Mouse (Mus musculus): ENCODE measurements around the gene Tarm1.

The Tarm1 gene

DNA sequence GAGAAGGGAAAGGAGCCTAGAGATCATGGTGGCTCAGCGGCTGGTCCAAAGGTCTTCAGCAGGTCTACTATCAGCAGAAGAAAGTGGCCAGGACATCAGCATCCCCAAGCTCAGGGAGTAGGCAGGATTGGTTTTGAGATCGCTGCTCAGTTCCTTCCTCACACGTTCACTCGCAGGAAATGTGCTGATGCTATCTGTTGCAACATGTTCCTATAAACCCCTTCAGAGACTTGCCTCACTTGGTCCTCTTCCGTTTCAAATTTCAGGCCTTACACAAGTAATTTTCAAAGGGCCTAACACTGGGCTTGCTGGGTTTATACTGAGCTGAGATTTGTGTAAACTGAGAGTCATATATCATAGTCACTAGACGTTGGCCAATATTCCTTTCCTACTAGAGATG lies at the start of gene Tarm1:
Tarm1 (minus strand) TSS at position 186 of the 400 bp plus-strand sequence.
- DNase-seq: no peak

DNA sequence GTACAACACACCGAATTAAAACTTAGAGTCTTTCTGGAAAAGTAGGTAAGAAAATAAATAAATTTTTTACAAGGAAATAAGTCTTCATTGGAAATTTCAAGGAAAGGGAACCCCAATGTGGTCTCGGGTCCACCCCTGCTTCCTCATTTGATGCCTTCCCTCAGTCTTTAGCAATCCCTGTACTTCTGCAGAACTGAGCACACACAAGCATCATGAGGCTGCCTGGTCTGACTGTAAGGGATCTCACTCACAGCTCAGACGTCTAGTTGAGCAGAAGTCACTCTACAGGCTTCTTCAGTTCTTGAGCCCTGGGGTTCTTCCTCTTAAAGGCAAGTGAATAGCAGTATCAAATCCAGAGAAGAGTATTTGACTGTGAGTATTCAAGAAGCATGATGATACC lies 3.5 kb upstream of the Tarm1 start:
- DNase-seq: no peak

- DNase-seq: no peak
These were observed 2.0 kb downstream of the Tarm1 start for GRCm38 (mm10) chr7:3500406-3500805.

- no peak for DNase-seq
These were observed 20.3 kb downstream of the Tarm1 start for GRCm38 (mm10) chr7:3481948-3482608.

- no peak for DNase-seq
These were observed 25.7 kb downstream of the Tarm1 start for GRCm38 (mm10) chr7:3476728-3477127.

DNA sequence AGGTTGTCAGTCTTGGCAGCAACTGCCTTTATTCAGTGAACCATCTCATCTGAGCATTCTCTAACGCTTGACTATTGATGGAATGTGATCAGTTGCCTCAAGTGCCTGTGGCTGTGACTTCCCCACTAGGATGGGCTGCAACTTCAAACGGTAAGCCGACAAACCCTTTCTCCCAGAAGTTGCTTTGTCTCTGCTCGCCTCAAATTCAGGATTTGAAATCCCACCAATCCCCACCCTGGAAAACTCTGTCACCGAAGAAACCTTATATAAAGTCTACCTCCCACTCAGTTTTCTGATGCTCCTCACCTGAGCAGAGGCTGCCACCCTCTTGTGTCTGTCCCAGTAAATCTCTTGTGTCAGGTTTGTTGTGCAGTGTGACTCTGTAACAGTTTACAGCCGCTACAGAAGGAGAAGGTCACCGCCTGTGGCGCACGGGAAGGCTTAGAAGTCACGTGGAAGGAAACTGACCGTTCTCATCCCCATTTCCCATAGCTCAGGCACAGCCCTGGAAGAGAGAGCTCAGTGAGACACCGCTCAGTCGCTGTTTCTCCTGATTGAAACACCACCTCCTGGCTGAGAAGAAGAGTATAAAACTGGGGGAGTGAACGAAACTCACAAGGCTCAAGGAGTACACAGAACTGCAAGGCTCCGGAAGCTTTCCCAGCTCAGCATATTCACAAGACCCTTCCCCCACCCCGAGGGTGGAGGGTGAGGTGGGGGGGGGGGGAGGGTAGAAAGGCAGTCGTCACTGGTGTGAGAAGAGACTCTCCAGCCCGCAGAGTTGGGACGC lies 27.9 kb downstream of the Tarm1 start:
- no peak for DNase-seq

GRCm38 (mm10) chr7:3472774-3473173 lies 29.6 kb downstream of the Tarm1 start:
- no peak for DNase-seq

DNA sequence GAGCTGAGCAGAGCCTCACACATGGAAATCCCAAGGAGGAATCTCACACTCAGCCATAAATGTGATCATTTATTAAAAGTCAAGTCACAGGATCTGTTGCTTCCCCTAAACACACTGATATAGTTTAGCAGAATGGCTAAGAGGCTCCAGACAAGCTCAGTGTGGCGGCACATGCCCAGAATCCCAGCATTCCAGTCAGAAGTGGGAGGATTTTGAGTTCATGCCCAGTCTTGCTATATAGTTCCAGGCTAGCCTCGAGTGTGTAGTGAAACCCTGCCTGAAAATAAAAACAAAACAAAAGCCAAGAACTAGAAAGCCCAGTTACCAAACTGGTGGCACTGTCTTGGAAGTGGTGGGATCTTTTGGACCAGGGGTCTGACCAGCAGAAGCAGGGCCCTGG lies 33.8 kb downstream of the Tarm1 start:
- no peak for DNase-seq

- no peak for DNase-seq
These were observed 39.1 kb downstream of the Tarm1 start for GRCm38 (mm10) chr7:3463306-3463705.

- no peak for DNase-seq
These were observed 42.2 kb downstream of the Tarm1 start for GRCm38 (mm10) chr7:3460261-3460660.

DNA sequence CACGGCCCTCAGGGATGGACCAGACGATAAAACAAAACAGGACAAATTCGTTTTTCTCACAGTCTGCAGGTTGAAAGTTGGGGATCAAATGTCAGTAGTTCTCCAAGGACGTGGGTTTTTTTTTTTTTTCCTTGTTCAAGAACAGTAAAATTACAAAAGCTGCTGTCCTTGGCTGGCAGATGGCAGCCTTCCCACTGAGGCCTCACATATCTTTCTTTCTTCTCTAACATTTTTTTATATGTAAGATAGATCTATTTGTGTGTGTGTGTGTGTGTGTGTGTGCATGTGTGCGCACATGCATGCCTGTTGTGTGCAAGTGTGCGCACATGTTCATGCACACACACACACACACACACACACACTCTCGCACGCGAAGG lies 44.6 kb downstream of the Tarm1 start:
- DNase-seq: no peak

- no peak for DNase-seq
These were observed 45.1 kb downstream of the Tarm1 start for GRCm38 (mm10) chr7:3457111-3457840.

GRCm38 (mm10) chr7:3453486-3454183 lies 48.8 kb downstream of the Tarm1 start:
- no peak for DNase-seq

DNA sequence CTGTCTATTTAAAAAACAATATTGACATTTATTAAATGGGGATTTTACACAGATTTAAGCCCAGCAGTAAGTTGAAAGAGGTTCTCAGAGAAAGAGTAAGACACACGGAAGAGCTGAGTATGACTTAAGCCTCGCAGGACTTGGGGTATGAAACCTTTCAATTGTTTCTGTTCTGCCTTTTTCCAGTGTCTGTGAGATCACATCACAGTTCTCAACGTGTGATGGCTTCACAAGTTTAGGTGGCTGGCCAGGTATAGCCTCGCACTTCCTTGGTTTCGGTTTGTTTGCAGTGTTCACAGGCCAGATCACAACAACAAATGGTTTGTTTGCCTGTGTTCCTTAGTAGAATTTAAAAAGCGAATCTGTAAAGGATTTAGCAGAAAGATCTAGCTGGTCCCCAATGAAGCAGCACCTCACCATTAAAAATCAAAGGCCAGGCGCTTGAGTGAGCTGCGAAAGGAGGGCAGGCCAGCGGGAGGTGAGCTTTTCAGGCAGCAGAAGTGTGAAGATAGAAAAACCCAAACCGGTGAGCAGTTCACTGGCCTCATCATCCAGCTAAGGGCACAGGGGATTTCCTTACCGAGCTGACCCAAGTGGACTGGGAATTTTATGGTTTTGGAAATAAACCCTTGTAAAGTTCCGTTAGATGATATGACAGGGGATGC lies 49.5 kb downstream of the Tarm1 start:
- DNase-seq: no peak

DNA sequence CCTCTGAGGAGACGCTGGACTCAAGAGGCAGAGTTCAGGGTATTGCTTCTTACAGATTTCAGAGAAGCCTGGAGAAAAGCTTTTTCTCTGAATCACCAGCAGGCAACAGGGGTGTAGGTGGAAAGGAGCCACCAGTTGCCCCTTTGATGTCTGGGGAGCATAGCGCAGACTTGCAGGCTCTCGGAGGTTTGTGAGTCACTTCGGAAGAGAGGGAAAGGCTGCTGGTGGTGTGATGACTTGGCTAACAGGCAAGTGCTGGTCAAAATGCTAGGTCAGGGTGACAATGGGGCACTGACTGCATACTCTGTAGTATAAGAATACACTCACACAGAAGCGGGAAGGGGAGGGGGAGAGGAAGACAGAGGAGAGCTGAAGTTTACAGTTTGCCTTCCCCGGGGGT lies 51.3 kb downstream of the Tarm1 start:
- no peak for DNase-seq

GRCm38 (mm10) chr7:3450671-3451070 lies 51.8 kb downstream of the Tarm1 start:
- no peak for DNase-seq

DNA sequence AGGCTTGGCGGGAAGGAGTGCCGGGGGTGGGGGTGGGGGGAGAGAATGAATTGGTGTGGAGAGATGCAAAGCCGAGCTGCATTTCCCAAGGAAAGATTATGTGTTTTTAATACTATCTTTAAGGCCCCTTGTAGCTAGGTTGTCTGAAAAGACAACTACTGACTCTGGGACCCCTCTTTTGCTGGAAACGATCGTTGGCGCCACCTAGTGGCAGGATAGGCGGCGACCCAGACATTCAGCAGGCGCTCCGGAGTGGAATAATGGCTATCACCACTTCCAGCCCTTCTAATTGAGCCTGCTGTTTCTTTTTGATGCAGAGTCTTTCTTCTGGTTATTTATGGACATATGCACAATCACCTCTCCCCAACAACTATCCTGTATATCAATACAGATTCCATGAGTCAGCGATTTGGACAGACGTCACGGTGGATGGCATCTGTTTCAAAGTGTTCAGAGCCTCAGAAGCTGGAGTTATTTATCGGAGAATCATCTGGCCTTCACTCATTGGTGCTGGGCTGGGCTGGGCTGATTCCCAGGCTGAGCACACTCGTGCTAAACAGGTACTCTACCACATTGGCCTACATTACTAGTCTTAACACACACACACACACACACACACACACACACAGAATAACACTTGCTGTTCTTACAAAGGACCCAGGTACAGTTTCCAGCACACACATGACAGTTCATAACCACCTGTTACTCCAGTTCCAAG lies 53.5 kb downstream of the Tarm1 start:
- DNase-seq: peak; percentile 70

GRCm38 (mm10) chr7:3447026-3447425 lies 55.4 kb downstream of the Tarm1 start:
- no peak for DNase-seq

DNA sequence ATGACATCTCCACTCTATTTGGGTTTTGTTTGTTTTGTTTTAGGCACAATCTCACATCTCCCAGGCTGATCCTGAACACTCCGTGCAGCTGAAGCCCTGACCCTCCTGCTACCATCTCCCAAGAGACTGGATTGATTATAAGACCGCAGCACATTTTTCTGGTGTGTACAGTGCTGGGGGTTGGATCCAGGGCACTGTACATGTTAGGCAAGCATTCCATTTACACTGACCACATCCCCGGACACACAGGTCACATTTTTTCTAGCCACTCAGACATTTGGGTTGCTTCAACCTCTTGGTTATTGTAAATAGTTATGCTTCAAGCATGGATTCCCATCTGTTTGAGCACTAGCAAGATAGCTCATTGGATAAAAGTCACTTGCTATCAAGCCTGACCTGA lies 55.8 kb downstream of the Tarm1 start:
- DNase-seq: no peak

DNA sequence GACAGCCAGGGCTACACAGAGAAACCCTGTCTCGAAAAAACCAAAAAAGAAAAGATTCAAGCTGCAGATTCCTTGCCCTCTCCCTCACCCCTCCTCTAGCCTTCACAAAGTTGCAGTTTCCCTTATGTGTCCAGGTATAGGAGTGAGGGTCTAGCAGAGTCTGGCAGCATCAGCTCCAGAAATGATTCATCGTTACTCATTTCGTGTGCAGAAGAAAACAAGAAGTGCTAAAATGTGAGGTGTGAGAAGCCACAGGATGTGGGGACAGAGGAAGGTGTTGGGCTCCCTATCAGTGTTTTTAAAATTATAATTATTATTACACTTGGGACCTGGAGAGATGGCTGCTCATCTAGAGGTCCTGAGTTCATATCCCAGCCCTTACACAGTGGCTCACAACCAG lies 57.7 kb downstream of the Tarm1 start:
- DNase-seq: no peak

- no peak for DNase-seq
These were observed 59.9 kb downstream of the Tarm1 start for GRCm38 (mm10) chr7:3442476-3443062.

DNA sequence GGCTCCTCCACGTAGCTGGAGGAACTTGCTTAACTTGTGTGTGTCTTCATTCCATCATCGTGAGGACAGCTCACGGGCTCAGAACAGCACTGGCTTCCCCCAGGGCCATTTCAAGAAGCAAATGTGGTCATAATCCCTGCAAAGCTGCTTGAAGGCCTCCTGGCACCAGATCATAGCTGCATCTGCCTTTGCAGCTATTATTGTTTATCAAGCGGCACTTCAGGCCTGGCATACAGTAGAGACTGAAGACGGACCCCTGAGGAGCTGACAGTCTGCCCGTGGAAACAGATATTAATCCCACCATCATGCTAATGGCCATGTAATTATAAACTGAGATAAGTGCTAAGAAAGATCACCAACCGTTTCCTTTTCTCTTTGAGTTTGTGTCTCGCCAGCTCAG lies 61.9 kb downstream of the Tarm1 start:
- DNase-seq: no peak
